Mouse (Mus musculus): ENCODE data around the gene Lima1. TPM values are rescaled to one million over a fixed set of nuclear protein-coding genes. Genes with fewer than 3 reads are reported as not detected.
"Not testable (repeated sequence)": the region's sequence is repeated elsewhere in the genome, so short reads cannot be mapped to it uniquely, and the experiment has no call there.

Gene Lima1
- total RNA-seq, 2 experiments from 2014 or later = 9.9 to 10.0 TPM

DNA sequence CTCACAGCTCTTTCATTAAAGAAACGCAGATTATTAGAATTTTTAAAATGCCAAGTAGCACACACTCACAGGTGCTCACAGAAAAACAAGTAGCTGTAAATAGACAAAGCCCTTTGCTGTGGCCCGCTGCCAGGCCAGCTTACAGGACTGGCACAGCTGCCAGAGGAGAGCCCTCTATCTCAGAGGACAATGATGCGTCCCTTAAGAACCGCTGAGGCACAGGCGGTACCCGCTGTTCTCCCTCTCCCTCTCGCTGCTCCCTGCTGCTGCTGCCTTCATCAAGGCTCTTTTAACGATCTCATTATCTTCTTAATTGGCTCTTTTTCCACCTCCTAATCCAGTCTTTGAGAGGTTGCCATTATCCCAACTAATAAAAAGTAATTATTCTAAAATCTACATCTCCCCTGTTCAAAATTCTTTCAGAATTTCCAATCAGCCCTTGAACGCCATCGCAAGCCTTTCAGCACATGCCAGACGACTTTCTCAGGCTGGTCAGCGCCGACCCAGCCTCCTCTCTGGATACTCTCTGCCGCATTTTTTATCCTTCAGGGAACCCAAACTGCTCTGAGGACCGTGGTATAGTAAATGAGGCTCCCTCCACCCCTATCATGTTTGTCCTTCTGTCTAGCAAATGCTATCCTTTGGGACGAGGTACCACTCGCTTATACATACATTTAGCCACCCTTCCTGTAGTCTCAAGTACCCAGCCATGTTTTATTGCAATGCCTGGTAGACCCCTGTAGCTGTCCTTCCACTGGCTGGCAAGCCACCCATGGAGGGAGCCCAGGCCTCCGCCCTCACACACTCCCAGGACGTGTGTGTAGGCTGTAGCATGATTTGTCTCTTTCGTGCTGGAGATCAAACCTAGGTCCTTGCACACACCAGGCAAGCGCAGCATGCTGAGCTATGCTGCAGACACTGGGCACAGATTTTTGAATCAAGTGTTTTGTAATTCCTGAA, 67.2 kb downstream of the Lima1 start:
- peak in 1 of 2 experiments; percentile 37 for DNase-seq (ENCODE audit: low spot score in 2 of 2)

DNA sequence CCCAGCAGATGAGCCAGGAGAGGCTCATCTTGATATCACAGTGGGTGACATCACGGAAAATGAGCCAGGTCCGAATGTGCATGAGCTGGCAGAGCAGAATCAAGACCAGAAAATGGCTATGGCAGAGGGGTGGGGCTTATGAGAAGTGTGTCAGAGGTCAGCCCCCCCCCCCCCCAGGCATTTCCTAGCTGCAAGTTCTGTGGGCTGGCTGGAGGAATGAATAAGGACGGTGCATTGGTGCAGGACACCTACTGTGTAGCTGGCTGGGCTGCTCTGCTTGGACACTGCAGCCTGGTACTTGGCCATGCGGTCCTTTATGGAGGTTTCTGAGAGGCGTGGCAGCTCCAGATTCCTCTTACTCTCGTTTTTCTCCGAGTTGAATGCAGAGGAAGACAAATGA, 69.1 kb downstream of the Lima1 start:
- no peak for DNase-seq (ENCODE audit: low spot score in 2 of 2)

DNA sequence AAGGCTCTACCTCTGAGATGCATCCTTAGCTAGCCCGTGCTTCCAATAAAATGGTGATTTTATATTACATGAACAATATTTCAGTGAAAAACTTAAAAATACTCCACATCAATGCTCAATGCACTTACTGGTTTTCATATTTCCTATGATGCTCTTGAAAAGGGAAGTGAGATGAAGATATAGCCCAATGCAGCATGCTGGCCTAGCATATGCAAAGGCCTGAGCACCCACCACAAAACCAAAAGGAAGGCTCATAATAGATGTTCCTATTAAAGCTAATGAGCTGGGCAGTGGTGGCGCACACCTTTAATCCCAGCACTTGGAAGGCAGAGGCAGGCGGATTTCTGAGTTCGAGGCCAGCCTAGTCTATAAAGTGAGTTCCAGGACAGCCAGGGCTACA, 69.6 kb downstream of the Lima1 start:
- DNase-seq (ENCODE audit: low spot score in 2 of 2) = no peak

DNA sequence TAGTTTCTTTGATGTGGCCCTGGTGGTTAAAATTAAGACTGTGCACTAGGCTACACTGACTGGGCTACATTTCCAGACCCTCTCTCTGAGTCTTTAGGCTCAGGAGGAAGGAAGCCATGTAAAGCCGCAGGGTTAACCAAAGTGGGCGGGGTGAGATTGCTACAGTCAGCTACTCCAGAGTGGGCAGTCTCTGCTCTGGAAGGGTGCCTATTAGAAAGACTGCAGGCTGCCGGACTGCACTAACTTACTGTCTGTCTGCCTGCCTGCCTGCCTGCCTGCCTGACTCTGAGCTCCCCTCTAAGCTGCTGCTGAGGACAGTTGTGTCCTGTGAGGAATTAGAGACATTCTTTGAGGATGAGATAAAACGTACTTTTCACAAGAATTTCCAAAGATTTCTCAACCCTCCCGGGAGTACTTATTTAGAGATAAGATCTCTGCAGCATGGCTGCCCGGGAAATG, 72.0 kb downstream of the Lima1 start:
- no peak for DNase-seq (ENCODE audit: low spot score in 2 of 2)

DNA sequence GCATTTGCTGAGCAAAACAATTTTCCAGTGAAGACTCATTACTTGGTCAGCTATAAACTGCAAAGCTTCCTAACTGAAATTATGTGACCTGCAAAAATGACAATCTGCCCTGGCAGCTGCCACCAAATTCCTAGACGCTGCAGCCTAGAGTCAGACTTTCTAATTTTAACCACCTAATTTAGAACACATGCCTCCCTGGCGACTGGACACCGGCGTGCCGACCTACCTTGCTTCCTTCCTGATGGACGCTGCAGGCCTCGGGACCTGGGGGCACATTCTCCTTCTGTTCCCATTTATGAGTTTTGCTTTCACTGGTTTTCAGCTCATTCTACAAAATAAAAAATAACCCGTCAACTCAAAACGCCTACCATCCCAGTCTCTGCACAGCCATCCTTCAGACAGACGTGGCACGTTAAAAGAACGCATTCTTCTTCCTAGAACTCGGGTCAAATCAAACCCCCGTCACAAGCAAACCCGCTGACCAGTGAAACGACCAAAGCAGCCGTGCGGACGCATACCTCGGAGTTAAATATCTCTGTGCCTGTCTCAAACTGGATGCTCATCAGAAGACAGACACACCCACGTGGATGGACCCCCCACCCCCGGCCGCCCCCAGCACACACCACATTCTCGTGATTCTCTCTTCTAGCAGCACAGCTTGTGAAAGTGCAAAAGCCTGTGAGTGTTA, 73.2 kb downstream of the Lima1 start:
- no peak for DNase-seq (ENCODE audit: low spot score in 2 of 2)

DNA sequence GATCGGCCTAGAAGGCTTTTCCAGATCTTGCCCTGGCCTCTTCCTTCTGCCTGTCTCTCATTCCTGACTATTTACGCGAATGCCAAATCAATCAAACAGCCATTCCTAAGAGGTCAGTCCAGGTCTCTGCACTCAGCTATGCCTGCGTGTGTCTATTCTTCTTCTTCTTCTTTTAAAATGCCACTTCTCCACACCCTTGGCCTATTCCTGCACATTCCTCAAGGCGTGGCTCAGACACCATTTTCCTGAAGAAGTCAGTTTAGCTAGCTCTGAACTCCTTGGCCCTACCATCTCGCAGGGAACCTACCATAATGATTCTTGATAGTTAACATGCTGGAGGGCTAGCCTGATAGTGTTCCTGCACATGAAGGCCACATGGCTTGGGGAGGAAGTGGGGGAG, 75.5 kb downstream of the Lima1 start:
- DNase-seq (ENCODE audit: low spot score in 2 of 2) = no peak

DNA sequence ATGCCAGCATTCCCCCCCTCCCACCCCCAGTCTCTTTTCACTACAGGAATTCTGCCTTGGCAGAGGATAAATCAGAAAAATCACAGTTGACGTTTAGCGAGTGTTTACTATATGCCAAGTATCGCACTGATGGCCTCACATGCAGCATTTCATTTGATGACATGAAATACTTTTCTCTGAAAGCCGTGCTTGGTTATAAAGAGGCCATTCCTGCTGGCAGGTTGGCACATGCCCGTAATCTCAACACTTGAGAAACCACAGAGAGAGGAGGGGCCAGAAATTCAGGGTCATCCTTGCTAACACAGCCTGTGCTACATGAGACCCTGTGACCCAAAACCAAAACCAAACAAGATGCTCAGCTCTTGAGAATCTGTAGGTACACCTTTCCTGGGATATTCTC, 77.4 kb downstream of the Lima1 start:
- no peak for DNase-seq (ENCODE audit: low spot score in 2 of 2)

DNA sequence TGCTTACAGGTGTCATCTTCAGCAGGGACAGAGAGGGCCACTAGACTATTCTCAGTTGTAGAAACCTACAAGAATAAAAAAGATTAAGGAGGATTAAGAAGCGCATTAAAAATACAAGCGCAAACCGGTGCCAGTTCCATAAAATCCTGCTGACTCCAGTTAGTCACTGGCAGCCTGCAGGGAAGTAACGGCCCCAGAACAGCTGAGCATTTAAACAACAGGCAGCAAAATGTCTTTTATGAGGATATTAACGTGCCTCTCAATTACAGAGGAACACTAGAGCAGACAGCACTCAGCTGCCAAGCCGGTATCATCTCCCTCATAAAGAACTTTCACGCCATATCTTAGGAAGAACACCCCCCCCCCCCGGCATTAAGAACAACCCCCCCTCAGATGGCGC, 78.5 kb downstream of the Lima1 start:
- no peak for DNase-seq (ENCODE audit: low spot score in 2 of 2)

DNA sequence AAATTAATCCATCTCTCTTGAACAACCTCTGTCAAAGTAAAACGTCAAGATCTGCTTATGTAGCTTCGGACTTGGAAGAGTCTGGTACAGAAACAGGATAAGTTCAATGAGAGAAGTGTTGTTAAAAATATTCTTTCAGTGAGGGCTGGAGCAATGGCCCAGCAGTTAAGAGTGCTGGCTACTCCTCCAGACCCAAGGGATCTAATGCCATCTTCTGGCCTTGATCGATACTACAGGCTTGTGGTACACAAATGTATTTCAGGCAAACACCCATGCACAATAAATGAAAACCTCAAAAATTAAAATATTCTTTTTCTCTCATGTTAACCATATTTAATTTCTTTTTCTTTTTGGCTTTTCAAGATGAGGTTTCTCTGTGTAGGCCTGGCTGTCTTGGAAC, 79.2 kb downstream of the Lima1 start:
- DNase-seq (ENCODE audit: low spot score in 2 of 2) = no peak

DNA sequence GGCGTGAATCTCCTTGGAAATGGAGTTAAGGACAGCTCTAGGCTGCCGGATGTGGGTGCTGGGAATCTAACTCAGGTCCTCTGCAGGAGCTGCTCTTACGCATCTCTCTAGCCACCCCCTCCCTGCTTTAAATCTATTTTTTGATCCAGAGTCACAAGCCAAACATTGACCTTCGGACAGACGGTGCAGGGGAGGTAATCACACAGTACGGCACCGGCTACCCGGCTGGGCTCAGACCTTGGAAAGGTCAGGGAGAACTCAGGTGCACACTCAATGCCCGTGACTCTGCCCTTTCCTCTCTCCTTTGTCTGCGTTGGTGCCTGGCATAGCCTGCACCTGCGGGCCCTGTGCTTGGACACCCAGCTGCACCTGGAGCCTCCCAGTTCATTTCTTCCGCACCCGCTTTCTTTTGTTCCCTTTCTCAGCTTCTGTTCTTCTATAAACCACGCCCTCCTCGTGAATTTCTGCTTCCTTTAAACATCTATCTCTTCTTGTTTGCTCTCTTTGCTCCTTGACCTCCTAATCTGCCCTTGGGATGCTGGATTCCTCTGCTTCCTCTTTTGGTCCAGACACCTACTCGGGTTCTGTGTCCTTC, 82.9 kb downstream of the Lima1 start:
- no peak for DNase-seq (ENCODE audit: low spot score in 2 of 2)

DNA sequence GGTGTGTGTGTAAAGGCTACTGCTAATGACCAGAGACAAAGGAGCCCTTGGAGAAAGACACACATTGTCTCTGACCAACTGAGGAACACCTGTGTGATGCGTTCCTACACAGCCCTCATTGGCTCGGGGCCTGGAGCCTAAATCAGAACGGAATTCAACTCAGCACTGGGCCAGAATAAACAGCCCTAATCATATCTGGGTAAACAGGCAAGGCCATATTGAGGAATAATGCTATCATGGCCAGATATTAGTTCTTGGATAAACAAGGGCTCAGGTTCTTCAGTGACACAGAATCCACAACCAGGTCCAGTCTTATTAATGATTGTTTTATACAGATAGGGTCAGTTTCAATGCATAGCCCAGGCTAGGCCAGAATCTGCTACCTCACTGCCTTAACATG, 84.3 kb downstream of the Lima1 start:
- no peak for DNase-seq (ENCODE audit: low spot score in 2 of 2)

DNA sequence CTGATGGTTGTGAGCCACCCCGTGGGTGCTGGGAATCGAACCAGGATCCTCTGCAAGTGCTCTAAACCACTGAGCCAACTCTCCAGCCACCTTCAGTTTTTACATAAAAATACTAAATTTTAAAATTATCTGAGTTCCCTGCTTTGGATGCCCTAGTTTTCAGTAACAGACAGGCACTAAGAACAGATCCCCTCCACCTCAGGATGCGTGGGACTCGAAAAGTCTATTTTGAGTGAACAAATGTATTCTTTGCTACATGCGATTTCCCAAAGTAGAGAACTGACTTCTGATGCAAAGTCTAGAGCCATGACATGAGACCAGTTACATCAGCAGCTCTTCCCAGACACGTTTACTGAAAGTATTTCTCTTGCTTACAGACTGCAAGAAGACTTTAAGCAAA, 84.8 kb downstream of the Lima1 start:
- DNase-seq (ENCODE audit: low spot score in 2 of 2) = no peak

DNA sequence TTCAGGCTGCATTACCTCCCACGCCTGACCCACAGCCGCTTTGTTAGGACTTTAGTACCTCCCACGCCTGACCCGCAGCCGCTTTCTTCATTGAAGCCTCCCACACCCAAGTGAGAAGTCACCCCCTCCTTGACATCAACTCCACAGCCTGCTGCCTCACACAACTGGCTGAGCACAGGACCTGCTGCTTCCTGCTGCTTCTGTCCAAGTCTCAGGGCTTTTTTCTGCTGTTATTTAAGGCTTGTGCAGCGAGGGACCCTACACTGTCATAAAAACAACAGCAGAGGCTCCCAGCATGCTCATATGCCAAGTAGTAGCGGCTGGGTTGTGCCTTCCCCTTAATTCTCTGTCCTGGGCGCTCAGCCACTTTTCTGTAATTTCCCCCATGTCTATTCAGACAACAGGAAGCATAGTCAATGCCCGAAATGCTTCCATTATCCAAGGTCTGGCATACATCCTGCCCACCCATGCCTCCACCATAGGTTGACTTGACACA, 87.6 kb downstream of the Lima1 start:
- DNase-seq (ENCODE audit: low spot score in 2 of 2) = no peak

DNA sequence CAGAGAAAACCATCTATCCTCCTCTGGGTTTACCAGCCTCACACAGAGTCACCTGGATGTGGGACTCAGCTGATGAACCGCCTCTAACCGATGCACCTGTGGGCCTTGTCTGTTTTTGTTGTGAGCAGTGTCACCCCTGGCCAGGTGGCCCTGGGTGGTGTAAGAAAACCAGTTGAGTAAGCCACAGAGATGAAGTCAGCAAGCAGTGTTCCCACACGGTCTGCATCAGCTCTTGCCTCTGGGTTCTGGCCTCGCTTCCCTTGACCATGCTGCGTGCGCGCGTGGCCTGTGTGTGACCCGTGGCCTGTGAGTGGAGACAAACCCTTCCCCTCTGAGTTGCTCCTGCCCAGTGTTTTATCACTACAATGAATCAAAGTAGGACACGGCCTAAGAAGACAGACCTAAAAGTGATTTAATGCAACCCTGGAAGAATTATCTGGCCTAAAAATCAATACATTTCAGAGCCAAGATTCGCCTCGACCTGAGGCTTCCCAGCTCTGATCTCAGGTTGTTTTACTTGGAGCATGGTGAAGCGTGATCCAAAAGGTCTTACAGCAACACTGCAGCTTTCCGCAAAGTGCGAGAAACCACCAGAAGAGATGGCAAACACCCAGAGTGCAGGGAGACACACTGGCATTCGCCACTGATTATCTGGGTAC, 96.5 kb downstream of the Lima1 start:
- DNase-seq (ENCODE audit: low spot score in 2 of 2) = no peak

DNA sequence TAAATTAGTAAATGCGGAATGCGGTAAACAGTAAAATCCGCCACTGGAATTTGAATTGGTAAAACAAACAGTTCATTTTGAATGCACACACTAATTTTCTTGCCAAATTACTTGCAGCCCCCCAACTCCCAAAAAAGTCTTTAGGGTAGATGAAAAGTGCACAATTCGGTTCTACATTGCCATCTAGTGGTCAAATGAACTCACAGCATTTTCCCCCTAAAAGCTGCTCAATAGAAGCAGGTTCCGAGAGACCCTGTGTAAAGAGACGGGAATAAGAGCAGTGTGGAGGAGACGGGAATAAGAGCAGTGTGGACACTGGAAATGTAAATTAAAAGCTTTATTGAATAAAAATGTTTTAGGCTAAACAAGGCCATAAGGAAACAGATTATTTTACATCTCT, 97.1 kb downstream of the Lima1 start:
- DNase-seq (ENCODE audit: low spot score in 2 of 2) = peak in 1 of 2 experiments; percentile 57

DNA sequence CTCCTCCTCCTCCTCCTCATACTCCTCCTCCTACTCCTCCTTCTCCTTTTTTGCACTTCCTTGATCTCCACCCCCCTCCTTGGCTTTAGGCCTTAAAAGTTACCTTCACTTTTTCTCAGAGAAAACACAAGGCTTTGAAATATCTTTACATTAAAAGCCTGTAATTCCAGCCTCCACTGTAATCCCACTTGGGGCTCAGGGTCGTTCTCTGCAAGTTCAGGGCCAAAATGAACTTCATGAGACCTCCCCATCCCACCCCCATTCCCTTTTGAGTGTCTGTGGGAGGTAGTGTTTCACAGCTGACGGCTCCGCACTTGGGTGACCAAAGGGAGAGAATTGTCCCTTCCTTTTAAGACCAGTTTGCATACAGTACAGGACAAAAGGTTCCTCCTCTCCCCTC, 102.3 kb downstream of the Lima1 start:
- DNase-seq (ENCODE audit: low spot score in 2 of 2) = no peak

DNA sequence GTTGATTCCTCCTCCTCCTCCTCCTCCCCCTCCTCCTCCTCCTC, 102.6 kb downstream of the Lima1 start, which contains the start of gene Cers5:
TSS of gene Cers5 (minus strand) at position 5 of the 44 bp plus-strand sequence.
- DNase-seq (ENCODE audit: low spot score in 2 of 2) = not testable (repeated sequence)

DNA sequence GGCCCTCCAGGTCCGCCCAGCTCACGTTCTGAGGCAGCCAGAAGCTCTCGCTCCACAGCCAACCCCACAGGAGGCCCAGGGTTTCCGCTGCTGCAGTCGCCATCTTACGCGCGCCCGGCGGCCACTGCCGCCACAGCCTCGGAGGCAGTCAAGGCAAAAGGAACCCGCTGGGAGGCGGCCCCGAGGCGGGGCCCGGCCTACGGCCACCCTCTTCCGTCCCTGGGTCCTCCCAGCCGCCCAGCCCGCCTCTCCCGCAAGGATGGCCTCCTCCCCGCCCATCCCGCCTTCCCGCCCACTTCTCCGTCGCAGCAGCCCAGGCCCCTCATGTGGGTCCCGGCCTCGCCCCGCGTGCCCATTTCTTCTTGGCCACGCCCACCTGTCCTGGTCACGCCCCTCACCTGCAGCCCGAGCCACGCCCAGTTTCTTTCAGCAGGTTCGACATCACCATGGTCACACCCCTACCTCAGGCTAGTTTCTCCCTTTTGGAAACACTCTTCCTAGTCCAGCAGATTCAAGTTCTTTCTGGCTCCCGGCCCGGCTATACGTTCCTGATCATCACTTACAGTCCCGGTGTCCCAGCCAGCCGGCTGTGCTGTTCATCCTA, 102.9 kb downstream of the Lima1 start:
- DNase-seq (ENCODE audit: low spot score in 2 of 2) = peak; percentile 77 to 87

DNA sequence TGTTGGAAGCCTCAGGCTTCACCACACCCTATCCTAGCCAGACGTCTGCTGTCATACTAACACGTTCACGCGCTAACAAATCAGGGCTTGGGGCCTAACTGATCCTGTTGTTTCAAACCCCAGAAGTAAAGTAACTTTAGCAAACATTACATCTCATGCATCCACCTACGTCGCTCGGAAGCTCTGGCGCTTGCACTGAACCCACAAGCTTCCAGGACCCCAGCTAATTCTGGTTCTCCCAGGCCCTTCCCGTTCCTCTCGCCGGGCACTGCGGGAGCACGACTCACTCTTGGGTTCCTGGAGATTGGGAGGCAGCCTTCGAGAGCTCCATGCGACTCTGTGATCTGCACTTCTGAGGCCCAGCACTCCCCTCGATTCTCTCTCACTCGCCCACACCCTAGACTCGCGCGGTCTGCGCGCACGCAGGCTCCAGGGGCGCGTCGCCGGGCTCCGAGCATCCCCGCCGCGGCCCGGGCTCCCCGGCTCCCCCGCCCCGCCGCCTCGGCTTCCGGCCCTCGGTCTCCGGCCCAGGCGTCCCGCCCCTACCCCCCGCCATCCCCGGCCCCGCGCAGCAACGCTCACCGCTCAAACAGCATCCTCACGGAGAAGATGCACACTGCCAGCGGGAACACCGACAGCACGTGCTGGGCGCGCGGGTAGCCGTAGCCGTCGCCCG, 103.5 kb downstream of the Lima1 start:
- DNase-seq (ENCODE audit: low spot score in 2 of 2) = peak; percentile 35 to 48

DNA sequence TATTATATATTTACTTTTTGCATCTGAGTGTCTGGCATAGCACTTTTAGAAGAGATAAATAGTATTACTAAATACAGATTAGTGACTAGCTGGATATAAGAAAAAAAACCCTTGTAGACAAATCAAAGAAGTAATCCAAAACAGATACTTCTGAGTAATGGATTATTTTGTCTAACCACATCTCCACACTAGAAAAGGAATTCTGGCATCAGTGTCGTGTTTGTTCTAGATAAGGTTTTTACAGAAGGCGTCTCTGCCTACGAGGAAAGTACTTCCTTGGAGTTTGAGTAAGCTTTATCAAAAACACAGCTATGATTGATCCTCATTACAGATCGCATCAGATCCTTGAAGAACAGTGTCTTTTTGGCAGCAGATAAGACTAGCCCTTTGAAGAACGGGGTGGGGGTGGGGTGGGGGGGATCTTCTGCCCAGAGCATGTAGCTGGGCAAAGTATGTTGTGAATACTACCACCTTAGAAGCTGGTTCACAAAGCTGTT, 104.2 kb downstream of the Lima1 start:
- no peak for DNase-seq (ENCODE audit: low spot score in 2 of 2)

DNA sequence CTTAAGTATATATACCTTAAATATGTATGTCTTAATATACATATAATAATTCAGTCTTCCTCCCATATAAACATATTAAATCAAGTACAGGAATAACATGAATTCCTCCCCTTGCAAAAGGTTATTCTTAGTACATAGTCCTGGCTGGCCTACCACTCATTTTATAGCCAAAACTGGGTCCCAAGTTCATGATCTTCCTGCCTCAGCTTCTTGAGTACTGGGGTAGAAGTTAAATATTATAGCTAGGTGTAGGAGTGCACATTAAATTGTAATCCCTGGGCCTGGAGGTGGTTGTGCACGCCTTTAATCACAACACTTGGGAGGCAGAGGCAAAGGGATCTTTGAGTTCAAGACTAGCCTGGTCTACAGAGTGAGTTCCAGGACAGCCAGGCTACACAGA, 106.5 kb downstream of the Lima1 start:
- DNase-seq (ENCODE audit: low spot score in 2 of 2) = no peak
